Mouse (Mus musculus) olfactory bulb, adult 2 months (tissue): Measurements from ENCODE around the gene Tut1.

Experiments
- CTCF ChIP-seq: fragments of 200-500 bp; IDR thresholded peaks from 2 replicates; pipeline ENCODE4 v1.5.1; 2012; ENCODE audit warnings: low read depth, mild to moderate bottlenecking, low read length, moderate library complexity; ENCODE audit not compliant: insufficient read depth
- POLR2A ChIP-seq: fragments of 200-500 bp; IDR thresholded peaks from 2 replicates; pipeline ENCODE4 v1.6.1; 2012; ENCODE audit warnings: mild to moderate bottlenecking, low read depth, low read length, moderate library complexity; ENCODE audit not compliant: insufficient read depth

DNA sequence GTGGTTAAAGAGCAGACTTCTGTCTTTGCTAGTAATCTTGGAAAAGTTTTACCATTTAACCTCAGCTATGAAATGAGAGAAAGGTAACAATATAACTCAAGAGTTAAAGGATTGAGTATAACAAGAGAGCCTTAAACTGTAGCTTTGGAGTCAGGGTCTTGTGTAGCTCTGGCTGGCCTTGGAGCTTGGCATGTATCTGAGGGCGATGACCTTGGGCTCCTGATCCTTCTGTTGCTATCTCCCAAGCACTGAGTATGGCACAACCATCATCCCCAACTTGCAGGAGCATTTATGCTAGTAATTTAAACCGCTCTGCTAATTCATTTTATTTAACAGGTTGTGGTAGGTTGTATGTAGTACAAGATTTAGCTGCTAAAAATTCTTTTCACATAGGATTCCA is 21.8 kb downstream of the Tut1 start:
- TF ChIP-seq CTCF (no peak), POLR2A (no peak)
